Mouse (Mus musculus) liver, postnatal 0 days (tissue): Measurements from ENCODE around the gene AU040320.

Experiments
- CTCF ChIP-seq: sonication (generic); IDR thresholded peaks from 2 replicates; pipeline ENCODE4 v1.5.1; 2016; ENCODE audit warnings: antibody characterized with exemption, low read depth
- EP300 ChIP-seq: IDR thresholded peaks from 2 replicates; pipeline ENCODE4 v1.6.1; 2016; ENCODE audit warnings: antibody characterized with exemption, low read depth, mild to moderate bottlenecking

GRCm38 (mm10) chr4:126845664-126846063 lies 92.3 kb downstream of the AU040320 start:
- TF ChIP-seq EP300 (no peak), CTCF (no peak)
